Mouse (Mus musculus): ENCODE data around the gene Platr25. TPM values are rescaled to one million over a fixed set of nuclear protein-coding genes. Genes with fewer than 3 reads are reported as not detected.
"Not testable (repeated sequence)": the region's sequence is repeated elsewhere in the genome, so short reads cannot be mapped to it uniquely, and the experiment has no call there.

Gene Platr25
- total and polyA plus RNA-seq, 3 experiments, result 0.74 to 2.9 (median 1.6) TPM

- intact Hi-C loops (cut with DNase I), result loop anchor here (10.0 kb wide), 1 partner anchor 100 kb away; the partner anchor contains the start of gene Gm5141
- H3K9ac ChIP-seq (ENCODE audit: low read depth, low read length), result peak overlapping the region; percentile 64
- H3K4me1 ChIP-seq (ENCODE audit: control insufficient read depth, insufficient read depth, low read length), result not testable (repeated sequence)
Measured at GRCm38 (mm10) chr13:62684608-62685286, 75.8 kb downstream of the Platr25 start.

DNA sequence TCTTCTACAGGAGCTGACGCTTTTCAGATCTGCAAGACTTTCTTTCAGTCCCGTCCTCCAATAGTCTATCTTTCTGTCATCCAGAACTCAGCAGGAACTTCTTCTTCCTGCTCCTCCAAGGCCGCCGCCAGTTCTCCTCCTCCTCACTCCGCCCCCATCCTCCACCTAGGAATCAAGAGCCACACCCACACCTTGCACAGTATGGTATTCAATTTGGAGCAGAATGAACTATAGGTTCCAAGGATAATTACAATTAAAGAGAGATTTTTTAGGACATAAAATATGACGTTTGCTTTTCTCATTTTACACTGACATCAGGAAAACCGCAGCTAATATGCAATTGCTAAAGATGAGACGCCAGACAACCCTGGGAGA, 107.2 kb downstream of the Platr25 start:
- no peaks in the 10 kb centered on the region for H3K36me3 ChIP-seq (ENCODE audit: control insufficient read depth, insufficient read depth, low read length)
- H3K4me3 ChIP-seq, result peak overlapping the region; percentile 58
- TF ChIP-seq CTCF (IDR thresholded peaks at IDR 0.05), result no peak
- no peak for TF ChIP-seq POLR2A (IDR thresholded peaks at IDR 0.05; ENCODE audit: insufficient read depth, low read depth, low read length)
- no peak for TF ChIP-seq EP300 (IDR thresholded peaks at IDR 0.05; ENCODE audit: insufficient read depth, low read depth, low read length)
- 17% methylated on average over 8 of the region's 8 CpGs for WGBS
- DNase-seq, result no peak
- H3K27me3 ChIP-seq (ENCODE audit: control insufficient read depth, insufficient read depth, low read length), result no peaks in the 10 kb centered on the region
- H3K27ac ChIP-seq, result no peak overlapping the region; the same call in 1 of the 2 replicates
- intact Hi-C loops (cut with DNase I), result no loop called here
- no peaks in the 10 kb centered on the region for H3K79me2 ChIP-seq (replicated peaks; ENCODE audit: control insufficient read depth, insufficient read depth, low read length)
- no peaks in the 10 kb centered on the region for H3K4me1 ChIP-seq (ENCODE audit: control insufficient read depth, insufficient read depth, low read length)
- peak overlapping the region; percentile 12; the same call in 1 of the 2 replicates for H3K9ac ChIP-seq (ENCODE audit: low read depth, low read length)

More at GRCm38 (mm10) chr13:62684608-62685286, 75.8 kb downstream of the Platr25 start:
- peak overlapping the region; percentile 51 for H3K4me3 ChIP-seq
- peak; percentile 55 to 71 for DNase-seq
- under 1% methylated on average over 20 of the region's 20 CpGs for WGBS
- H3K79me2 ChIP-seq (replicated peaks; ENCODE audit: control insufficient read depth, insufficient read depth, low read length); H3K36me3 ChIP-seq (ENCODE audit: control insufficient read depth, insufficient read depth, low read length); H3K27me3 ChIP-seq (ENCODE audit: control insufficient read depth, insufficient read depth, low read length): not testable (repeated sequence)
- 0 out of 2 replicates have a peak, but pooled peaks have one; percentile 11 for TF ChIP-seq POLR2A (IDR thresholded peaks at IDR 0.05; ENCODE audit: insufficient read depth, low read depth, low read length)
- peak overlapping the region; percentile 67 for H3K27ac ChIP-seq

DNA sequence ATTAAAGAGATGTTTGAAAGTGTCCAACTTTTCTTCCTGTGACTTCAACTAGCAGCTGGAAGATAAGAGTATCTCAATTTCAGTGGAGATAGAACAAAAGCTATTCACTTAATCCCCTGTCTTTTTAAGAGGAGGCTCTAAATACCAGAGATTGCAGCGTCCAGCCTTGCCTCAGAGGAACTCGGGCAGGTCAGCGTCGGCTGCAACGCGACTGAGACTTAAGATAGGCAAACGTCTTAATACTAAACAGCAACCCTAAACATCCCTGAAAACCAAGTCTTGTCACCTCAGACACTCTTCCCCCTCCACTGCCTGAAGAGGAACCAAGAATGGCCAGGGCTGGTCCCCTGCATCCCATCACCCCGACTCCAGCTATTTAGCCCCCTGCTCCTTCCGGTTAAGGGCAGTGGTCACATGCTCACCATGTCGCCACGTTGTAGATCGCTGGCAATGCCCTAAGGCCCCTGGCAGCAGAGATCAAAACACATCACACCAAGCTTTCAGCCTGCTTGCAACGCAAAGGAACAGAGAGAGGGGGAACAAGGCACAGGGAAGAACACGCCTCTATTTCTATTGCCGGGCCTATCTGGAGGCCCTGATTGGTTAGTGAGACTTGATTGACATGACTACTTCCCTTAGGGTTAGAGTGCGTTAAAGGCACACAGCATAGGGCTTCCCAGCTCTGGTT, 107.7 kb downstream of the Platr25 start:
- intact Hi-C loops (cut with DNase I); H3K36me3 ChIP-seq (ENCODE audit: control insufficient read depth, insufficient read depth, low read length); H3K4me1 ChIP-seq (ENCODE audit: control insufficient read depth, insufficient read depth, low read length); H3K27me3 ChIP-seq (ENCODE audit: control insufficient read depth, insufficient read depth, low read length); H3K79me2 ChIP-seq (replicated peaks; ENCODE audit: control insufficient read depth, insufficient read depth, low read length): not testable (repeated sequence)
- WGBS, result under 1% methylated on average over 16 of the region's 16 CpGs
- peak overlapping the region; percentile 80 for H3K9ac ChIP-seq (ENCODE audit: low read depth, low read length)
- peak overlapping the region; percentile 34; the same call in 1 of the 2 replicates for H3K27ac ChIP-seq
- TF ChIP-seq POLR2A (IDR thresholded peaks at IDR 0.05; ENCODE audit: insufficient read depth, low read depth, low read length), result peak; percentile 33; the same call in 1 of the 2 replicates
- peak; percentile 70 to 78 for DNase-seq
- peak overlapping the region; percentile 58 for H3K4me3 ChIP-seq

GRCm38 (mm10) chr13:62627071-62627470, 133.4 kb downstream of the Platr25 start:
- H3K9ac ChIP-seq (ENCODE audit: low read depth, low read length); H3K36me3 ChIP-seq (ENCODE audit: control insufficient read depth, insufficient read depth, low read length); H3K79me2 ChIP-seq (replicated peaks; ENCODE audit: control insufficient read depth, insufficient read depth, low read length); H3K27ac ChIP-seq; DNase-seq; H3K4me1 ChIP-seq (ENCODE audit: control insufficient read depth, insufficient read depth, low read length); H3K27me3 ChIP-seq (ENCODE audit: control insufficient read depth, insufficient read depth, low read length); H3K4me3 ChIP-seq: not testable (repeated sequence)
- intact Hi-C loops (cut with DNase I), result loop anchor here (2.0 kb wide), 1 partner anchor 230 kb away; no protein-coding TSS in a partner anchor
- peak; percentile 71 for TF ChIP-seq CTCF (IDR thresholded peaks at IDR 0.05)
- 38% methylated on average over 1 of the region's 1 CpGs for WGBS

- H3K9ac ChIP-seq (ENCODE audit: low read depth, low read length); H3K27ac ChIP-seq; H3K79me2 ChIP-seq (replicated peaks; ENCODE audit: control insufficient read depth, insufficient read depth, low read length); H3K4me1 ChIP-seq (ENCODE audit: control insufficient read depth, insufficient read depth, low read length); H3K27me3 ChIP-seq (ENCODE audit: control insufficient read depth, insufficient read depth, low read length); DNase-seq; H3K36me3 ChIP-seq (ENCODE audit: control insufficient read depth, insufficient read depth, low read length): not testable (repeated sequence)
- H3K4me3 ChIP-seq, result peak overlapping the region; percentile 43
- intact Hi-C loops (cut with DNase I), result loop anchor here (5.0 kb wide), 1 partner anchor 133 kb away; no protein-coding TSS in a partner anchor
- 8% methylated on average over 7 of the region's 7 CpGs for WGBS
Measured at GRCm38 (mm10) chr13:62624277-62624665, 136.2 kb downstream of the Platr25 start.

DNA sequence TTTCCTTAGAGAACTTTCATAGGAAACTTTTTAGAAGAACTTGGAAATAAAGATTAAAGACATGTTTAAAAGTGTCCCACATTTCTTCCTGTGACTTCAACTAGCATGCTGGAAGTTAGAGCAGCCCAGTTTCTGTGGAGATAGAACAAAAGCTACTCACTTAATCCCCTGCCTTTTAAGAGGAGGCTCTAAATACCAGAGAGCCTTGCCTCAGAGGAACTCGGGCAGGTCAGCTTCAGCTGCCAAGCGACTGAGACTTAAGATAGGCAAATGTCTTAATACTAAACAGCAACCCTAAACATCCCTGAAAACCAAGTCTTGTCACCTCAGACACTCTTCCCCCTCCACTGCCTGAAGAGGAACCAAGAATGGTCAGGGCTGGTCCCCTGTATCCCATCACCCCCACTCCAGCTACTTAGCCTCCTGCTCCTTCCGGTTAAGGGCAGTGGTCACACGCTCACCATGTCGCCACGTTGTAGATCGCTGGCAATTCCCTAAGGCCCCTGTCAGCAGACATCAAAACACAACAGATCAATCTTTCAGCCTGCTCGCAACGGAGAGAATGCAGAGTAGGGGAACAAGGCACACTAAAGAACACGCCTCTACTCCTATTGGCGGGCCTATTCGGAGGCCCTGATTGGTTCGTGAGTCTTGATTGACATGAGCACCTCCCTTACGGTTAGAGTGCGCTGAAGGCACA, 136.8 kb downstream of the Platr25 start, which contains the start of gene 6720489N17Rik:
TSS of gene 6720489N17Rik (minus strand) at position 606 of the 700 bp plus-strand sequence.
- peak within 1 kb of the TSS; percentile 66 for H3K9ac ChIP-seq (ENCODE audit: low read depth, low read length)
- intact Hi-C loops (cut with DNase I), result loop anchor here (5.0 kb wide), 1 partner anchor 134 kb away; no protein-coding TSS in a partner anchor
- peak within 1 kb of the TSS; percentile 43 for H3K4me3 ChIP-seq
- not testable (repeated sequence) for H3K79me2 ChIP-seq (replicated peaks; ENCODE audit: control insufficient read depth, insufficient read depth, low read length); H3K27ac ChIP-seq; H3K4me1 ChIP-seq (ENCODE audit: control insufficient read depth, insufficient read depth, low read length); H3K27me3 ChIP-seq (ENCODE audit: control insufficient read depth, insufficient read depth, low read length); H3K36me3 ChIP-seq (ENCODE audit: control insufficient read depth, insufficient read depth, low read length)
- WGBS, result 1% methylated on average over 15 of the region's 15 CpGs
- peak; percentile 78 to 86 for DNase-seq

Small RNA genes lying within 50 kb of the gene (microRNA-seq; reads per million reads assigned to microRNA genes)
- gene Gm24020 (0 reads per million in 2 experiments), gene Gm24588 (0 reads per million in 2 experiments), gene Mir713 (0 reads per million in 2 experiments)

Other genes with a start within 250 kb of the Platr25 start
- not detected for gene Zfp935, start 202.2 kb downstream of the Platr25 start, total RNA-seq (2021)
- not detected in 2 replicates for gene Zfp935, start 202.2 kb downstream of the Platr25 start, polyA plus RNA-seq (2012; rRNA removed)
- gene Zfp934, start 189.5 kb downstream of the Platr25 start, total RNA-seq (2021), result 1 to 10 TPM; 3.9 TPM
- gene Zfp934, start 189.5 kb downstream of the Platr25 start, polyA plus RNA-seq (2012; rRNA removed), result 0.66 and 1.2 TPM in 2 replicates
- 1 to 10 TPM in 1 of 2 experiments, under 1 TPM in 1; 0.84 to 1.2 TPM for gene 6720489N17Rik, start 136.5 kb downstream of the Platr25 start, total RNA-seq (2021)
- 0.14 and 0.44 TPM in 2 replicates for gene 6720489N17Rik, start 136.5 kb downstream of the Platr25 start, polyA plus RNA-seq (2012; rRNA removed)
- under 1 TPM; 0.55 to 0.59 TPM for gene Gm5141, start 25.1 kb upstream of the Platr25 start, total RNA-seq (2021)
- 0.45 and 1.2 TPM in 2 replicates for gene Gm5141, start 25.1 kb upstream of the Platr25 start, polyA plus RNA-seq (2012; rRNA removed)
- gene Fbp2, start 97.7 kb upstream of the Platr25 start, total RNA-seq (2021), result 10 to 100 TPM; 23.7 to 29.4 TPM
- 15.1 and 29.4 TPM in 2 replicates for gene Fbp2, start 97.7 kb upstream of the Platr25 start, polyA plus RNA-seq (2012; rRNA removed)
- not detected for gene Fbp1, start 127.6 kb upstream of the Platr25 start, total RNA-seq (2021)
- gene Fbp1, start 127.6 kb upstream of the Platr25 start, polyA plus RNA-seq (2012; rRNA removed), result 0.51 and 0.94 TPM in 2 replicates
- 100 to 1,000 TPM in 1 of 2 experiments, 10 to 100 TPM in 1; 91.0 to 101 TPM for gene 2010111I01Rik, start 204.2 kb upstream of the Platr25 start, total RNA-seq (2021)
- gene 2010111I01Rik, start 204.2 kb upstream of the Platr25 start, polyA plus RNA-seq (2012; rRNA removed), result 84.6 and 126 TPM in 2 replicates